Mouse (Mus musculus) liver, embryonic 12.5 days (tissue): ENCODE results near the gene Ackr4. TPM values are rescaled to one million over a fixed set of nuclear protein-coding genes. Genes with fewer than 3 reads are reported as not detected.

Source experiments
- ATAC-seq: fragments of 200-750 bp; cut with Nextera tagmentation; 2 replicates; pipeline ENCODE4 v1.8.0; 2017; ENCODE audit warnings: moderate number of reproducible peaks, mild to moderate bottlenecking, moderate library complexity
- H3K27ac ChIP-seq: fragments of 300-500 bp; sonication (generic); 2 replicates; pipeline ENCODE4 v1.5.1; 2016; ENCODE audit warnings: mild to moderate bottlenecking
- H3K27me3 ChIP-seq: fragments of 300-500 bp; sonication (generic); replicated peaks from 2 replicates; pipeline ENCODE4 v1.6.1; 2016; ENCODE audit warnings: mild to moderate bottlenecking, moderate library complexity
- H3K36me3 ChIP-seq: fragments of 300-500 bp; sonication (generic); 2 replicates; pipeline ENCODE4 v1.6.1; 2016; ENCODE audit warnings: mild to moderate bottlenecking, moderate library complexity
- H3K4me1 ChIP-seq: fragments of 300-500 bp; sonication (generic); 2 replicates; pipeline ENCODE4 v1.6.1; 2016
- H3K4me2 ChIP-seq: fragments of 300-500 bp; sonication (generic); 2 replicates; pipeline ENCODE4 v1.6.1; 2016; ENCODE audit warnings: mild to moderate bottlenecking, moderate library complexity
- H3K4me3 ChIP-seq: fragments of 300-500 bp; sonication (generic); 2 replicates; pipeline ENCODE4 v1.5.1; 2016; ENCODE audit warnings: mild to moderate bottlenecking, moderate library complexity
- H3K9ac ChIP-seq: fragments of 300-500 bp; sonication (generic); 2 replicates; pipeline ENCODE4 v1.6.1; 2016; ENCODE audit warnings: mild to moderate bottlenecking, moderate library complexity
- H3K9me3 ChIP-seq: fragments of 300-500 bp; sonication (generic); replicated peaks from 2 replicates; pipeline ENCODE4 v1.6.1; 2016; ENCODE audit warnings: mild to moderate bottlenecking, moderate library complexity
- WGBS: fragments of 180-500 bp; shearing (Covaris S2); methylation state at CpG from one replicate; pipeline ENCODE4 v1.1.7; 2016; ENCODE audit not compliant: insufficient replicate concordance; 5-methylcytosine and 5-hydroxymethylcytosine counted together
- polyA plus RNA-seq: library from polyadenylated mRNA; unstranded; fragments of >200 nt; fragmentation: Nextera tagmentation; extraction: Ambion mirVana; gene quantifications from 2 replicates; pipeline ENCODE4 v1.2.1, GENCODE M21; 2016

Gene Ackr4
- polyA plus RNA-seq, 1 experiment from 2014 or later, result 0.66 TPM

GRCm38 (mm10) chr9:104102901-104103300 lies 23.8 kb downstream of the Ackr4 start:
- Histone ChIP-seq H3K9ac (no peak overlapping the region), H3K4me3 (no peak overlapping the region), H3K4me1 (no peaks in the 10 kb centered on the region), H3K27ac (no peak overlapping the region), H3K36me3 (0 out of 2 replicates have a peak, but pooled peaks cover 3% of the 10 kb centered on the region), H3K27me3 (no peaks in the 10 kb centered on the region), H3K9me3 (no peaks in the 10 kb centered on the region), H3K4me2 (no peak overlapping the region)
- no peak for ATAC-seq
- 57% methylated on average over 2 of the region's 2 CpGs for WGBS

- no peaks in the 10 kb centered on the region for H3K4me1 ChIP-seq
- H3K4me2 ChIP-seq, result no peak overlapping the region
- WGBS, result 50% methylated on average over 6 of the region's 6 CpGs
- H3K9ac ChIP-seq, result no peak overlapping the region
- H3K36me3 ChIP-seq, result 0 out of 2 replicates have a peak, but pooled peaks cover 3% of the 10 kb centered on the region
- no peak for ATAC-seq
- H3K4me3 ChIP-seq, result no peak overlapping the region
- no peak overlapping the region for H3K27ac ChIP-seq
- H3K9me3 ChIP-seq, result no peaks in the 10 kb centered on the region
- no peaks in the 10 kb centered on the region for H3K27me3 ChIP-seq
Measured at GRCm38 (mm10) chr9:104102301-104102700, 24.4 kb downstream of the Ackr4 start.

GRCm38 (mm10) chr9:104101458-104101857 lies 25.3 kb downstream of the Ackr4 start:
- no peaks in the 10 kb centered on the region for H3K4me1 ChIP-seq
- H3K9me3 ChIP-seq, result no peaks in the 10 kb centered on the region
- 0 out of 2 replicates have a peak, but pooled peaks cover 3% of the 10 kb centered on the region for H3K36me3 ChIP-seq
- no peaks in the 10 kb centered on the region for H3K27me3 ChIP-seq
- ATAC-seq, result no peak
- H3K27ac ChIP-seq, result no peak overlapping the region
- WGBS, result 48% methylated on average over 3 of the region's 3 CpGs
- H3K4me3 ChIP-seq, result no peak overlapping the region
- no peak overlapping the region for H3K9ac ChIP-seq
- H3K4me2 ChIP-seq, result no peak overlapping the region

DNA sequence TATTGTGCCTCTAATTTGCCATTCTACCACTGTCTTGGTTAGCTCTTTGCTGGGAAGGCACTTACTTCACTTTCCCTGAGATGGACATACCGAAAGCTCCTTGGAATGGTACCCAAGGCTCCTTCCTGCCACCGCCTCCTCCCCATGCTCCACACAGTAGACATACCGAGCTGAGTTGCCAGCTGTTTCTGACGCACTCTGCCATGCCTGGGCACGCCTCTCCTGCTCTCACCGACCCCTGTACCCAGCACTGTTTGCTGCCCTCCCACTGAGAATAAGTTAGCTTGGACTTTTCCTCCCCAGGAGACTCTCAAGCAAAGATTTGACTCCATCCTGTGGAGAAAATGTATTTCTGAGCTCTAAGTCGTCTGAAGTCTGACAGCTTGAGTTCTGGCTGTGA lies 25.9 kb downstream of the Ackr4 start:
- Histone ChIP-seq H3K9me3 (no peaks in the 10 kb centered on the region), H3K27me3 (no peaks in the 10 kb centered on the region), H3K4me1 (no peaks in the 10 kb centered on the region), H3K4me2 (no peak overlapping the region), H3K9ac (no peak overlapping the region), H3K4me3 (no peak overlapping the region), H3K36me3 (0 out of 2 replicates have a peak, but pooled peaks cover 3% of the 10 kb centered on the region), H3K27ac (no peak overlapping the region)
- no peak for ATAC-seq
- WGBS, result 63% methylated on average over 7 of the region's 7 CpGs

- no peak for ATAC-seq
Measured at GRCm38 (mm10) chr9:104099060-104099459, 27.7 kb downstream of the Ackr4 start.

GRCm38 (mm10) chr9:104098256-104098655 lies 28.5 kb downstream of the Ackr4 start:
- H3K4me1 ChIP-seq, result no peaks in the 10 kb centered on the region
- no peaks in the 10 kb centered on the region for H3K27me3 ChIP-seq
- no peak overlapping the region for H3K4me3 ChIP-seq
- no peak overlapping the region for H3K4me2 ChIP-seq
- 0 out of 2 replicates have a peak, but pooled peaks cover 6% of the 10 kb centered on the region for H3K36me3 ChIP-seq
- no peak for ATAC-seq
- H3K9me3 ChIP-seq, result no peaks in the 10 kb centered on the region
- H3K9ac ChIP-seq, result no peak overlapping the region
- no peak overlapping the region for H3K27ac ChIP-seq
- 38% methylated on average over 5 of the region's 5 CpGs for WGBS

More at GRCm38 (mm10) chr9:104099060-104099459, 27.7 kb downstream of the Ackr4 start:
- no peaks in the 10 kb centered on the region for H3K27me3 ChIP-seq
- no peaks in the 10 kb centered on the region for H3K4me1 ChIP-seq
- no peaks in the 10 kb centered on the region for H3K9me3 ChIP-seq
- WGBS, result 81% methylated on average over 11 of the region's 11 CpGs
- H3K9ac ChIP-seq, result no peak overlapping the region
- H3K4me2 ChIP-seq, result no peak overlapping the region
- no peak overlapping the region for H3K4me3 ChIP-seq
- H3K36me3 ChIP-seq, result 0 out of 2 replicates have a peak, but pooled peaks cover 6% of the 10 kb centered on the region
- H3K27ac ChIP-seq, result no peak overlapping the region

DNA sequence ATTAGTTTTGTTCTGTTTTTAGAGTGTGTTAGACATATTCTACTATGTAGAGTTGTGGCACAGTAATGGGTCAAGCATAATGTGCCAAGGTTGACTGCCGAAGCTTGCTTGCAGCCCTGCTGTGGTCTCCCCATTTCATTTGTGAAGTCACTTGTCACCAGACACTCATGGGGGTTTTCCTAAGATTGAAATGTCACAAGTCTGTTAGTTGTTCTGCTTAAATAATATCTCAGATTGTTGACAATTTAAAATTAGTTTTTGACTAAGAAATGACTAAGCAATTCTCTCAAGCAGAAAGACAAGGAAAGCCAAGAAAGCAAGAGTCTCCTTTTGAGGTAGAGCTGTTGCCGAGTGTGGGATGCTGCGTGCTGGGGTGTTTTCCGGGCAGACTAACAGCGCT lies 33.8 kb downstream of the Ackr4 start:
- Histone ChIP-seq H3K4me2 (no peak overlapping the region), H3K9ac (no peak overlapping the region), H3K9me3 (no peaks in the 10 kb centered on the region), H3K27ac (no peak overlapping the region), H3K27me3 (no peaks in the 10 kb centered on the region), H3K4me3 (no peak overlapping the region), H3K36me3 (peaks cover 5% of the 10 kb centered on the region; the same call in 1 of the 2 replicates), H3K4me1 (no peaks in the 10 kb centered on the region)
- 86% methylated on average over 5 of the region's 5 CpGs for WGBS
- no peak for ATAC-seq

DNA sequence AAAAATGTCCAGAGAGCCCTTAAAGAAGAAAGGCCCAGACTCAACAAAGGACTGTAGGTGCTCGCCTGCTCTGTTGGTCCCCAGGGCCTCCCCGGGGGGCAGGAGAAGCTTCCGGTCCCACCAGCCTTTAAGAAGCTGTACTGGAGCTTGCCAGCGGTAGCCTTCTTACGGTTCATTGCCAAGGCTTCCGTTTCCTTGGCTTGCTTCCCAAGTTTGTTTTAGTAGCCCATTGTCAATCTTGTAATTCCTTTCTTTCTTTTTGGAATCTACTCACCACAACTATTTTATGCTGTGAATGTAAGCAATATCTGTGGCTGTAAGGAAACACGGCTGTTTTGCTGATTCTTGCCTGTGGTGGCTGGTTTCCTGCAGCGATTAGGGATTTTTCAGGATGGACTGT lies 38.2 kb downstream of the Ackr4 start:
- peaks cover 6% of the 10 kb centered on the region; the same call in 1 of the 2 replicates for H3K36me3 ChIP-seq
- H3K27me3 ChIP-seq, result no peaks in the 10 kb centered on the region
- H3K4me2 ChIP-seq, result no peak overlapping the region
- H3K4me3 ChIP-seq, result no peak overlapping the region
- H3K27ac ChIP-seq, result no peak overlapping the region
- H3K4me1 ChIP-seq, result no peaks in the 10 kb centered on the region
- ATAC-seq, result no peak
- H3K9me3 ChIP-seq, result no peaks in the 10 kb centered on the region
- 78% methylated on average over 8 of the region's 8 CpGs for WGBS
- no peak overlapping the region for H3K9ac ChIP-seq

DNA sequence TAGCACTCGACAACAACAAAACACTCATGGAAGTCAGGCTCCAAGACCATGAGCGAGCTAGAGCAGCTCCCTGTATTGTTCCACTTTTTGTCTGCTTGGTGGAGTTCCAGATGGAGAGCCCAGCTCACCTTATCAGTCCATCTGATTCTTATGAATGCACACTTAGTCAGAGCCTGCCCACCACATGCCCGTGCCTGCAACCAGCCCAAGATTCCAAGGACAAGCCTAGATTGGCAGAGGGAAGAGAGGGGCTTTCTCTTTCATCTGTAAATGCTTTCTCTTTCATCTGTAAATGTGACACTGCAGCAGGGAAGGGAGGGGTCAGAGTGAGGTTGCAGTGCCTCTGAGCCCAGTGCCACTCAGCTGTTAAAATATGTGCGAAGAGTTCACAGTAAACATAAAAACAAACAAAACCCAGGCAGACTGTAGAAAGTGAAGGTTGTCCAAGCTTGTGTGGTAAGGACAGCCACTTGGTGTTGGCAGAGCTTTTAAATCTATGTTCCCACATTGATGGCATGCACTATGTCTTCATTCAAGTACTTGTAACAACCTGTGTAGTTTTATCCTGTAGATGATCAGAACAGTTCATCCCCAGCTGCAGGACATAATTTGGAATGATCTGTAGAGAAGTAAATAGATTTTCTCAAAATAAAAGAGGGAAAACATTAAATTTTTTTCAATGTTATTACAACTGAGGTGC lies 40.9 kb downstream of the Ackr4 start:
- Histone ChIP-seq H3K9me3 (no peaks in the 10 kb centered on the region), H3K27me3 (no peaks in the 10 kb centered on the region), H3K36me3 (peaks cover 15% of the 10 kb centered on the region; the same call in 1 of the 2 replicates), H3K4me2 (no peak overlapping the region), H3K4me3 (no peak overlapping the region), H3K4me1 (no peaks in the 10 kb centered on the region), H3K9ac (no peak overlapping the region), H3K27ac (no peak overlapping the region)
- ATAC-seq, result no peak
- 70% methylated on average over 4 of the region's 4 CpGs for WGBS

GRCm38 (mm10) chr9:104080038-104080437 lies 46.7 kb downstream of the Ackr4 start:
- no peak for ATAC-seq
- Histone ChIP-seq H3K36me3 (peaks cover 15% of the 10 kb centered on the region; the same call in 1 of the 2 replicates), H3K4me2 (no peak overlapping the region), H3K9me3 (no peaks in the 10 kb centered on the region), H3K27me3 (no peaks in the 10 kb centered on the region), H3K27ac (no peak overlapping the region), H3K4me1 (no peaks in the 10 kb centered on the region), H3K4me3 (no peak overlapping the region), H3K9ac (no peak overlapping the region)
- 62% methylated on average over 3 of the region's 3 CpGs for WGBS

DNA sequence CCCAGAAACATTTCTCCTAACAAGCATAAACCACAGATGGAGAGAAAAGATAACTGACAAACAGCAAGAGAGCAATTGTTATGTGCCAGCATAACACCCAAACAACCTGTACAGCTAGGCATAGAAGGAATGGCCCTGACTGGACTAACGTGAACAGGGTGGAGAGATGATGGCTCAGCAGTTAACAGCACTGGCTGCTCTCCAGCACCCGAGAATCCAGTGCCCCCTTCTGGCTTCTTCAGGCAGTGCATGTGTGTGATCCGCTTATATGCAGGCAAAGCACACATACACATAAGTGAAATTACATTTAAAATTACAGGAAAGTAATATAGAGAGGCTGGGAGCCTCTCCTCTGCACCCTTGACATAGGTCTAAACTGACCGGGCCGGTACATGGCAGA lies 47.4 kb downstream of the Ackr4 start:
- Histone ChIP-seq H3K36me3 (peaks cover 15% of the 10 kb centered on the region; the same call in 1 of the 2 replicates), H3K27me3 (no peaks in the 10 kb centered on the region), H3K4me2 (no peak overlapping the region), H3K27ac (no peak overlapping the region), H3K4me3 (no peak overlapping the region), H3K9ac (no peak overlapping the region), H3K4me1 (no peaks in the 10 kb centered on the region), H3K9me3 (no peaks in the 10 kb centered on the region)
- 47% methylated on average over 5 of the region's 5 CpGs for WGBS
- ATAC-seq, result no peak

- Histone ChIP-seq H3K9me3 (no peaks in the 10 kb centered on the region), H3K27ac (no peak overlapping the region), H3K4me1 (no peaks in the 10 kb centered on the region), H3K4me3 (no peak overlapping the region), H3K36me3 (peaks cover 12% of the 10 kb centered on the region; the same call in 1 of the 2 replicates), H3K4me2 (no peak overlapping the region), H3K9ac (no peak overlapping the region), H3K27me3 (no peaks in the 10 kb centered on the region)
- ATAC-seq, result no peak
- WGBS, result 75% methylated on average over 1 of the region's 1 CpGs
Measured at GRCm38 (mm10) chr9:104078780-104079179, 48.0 kb downstream of the Ackr4 start.
